Mouse (Mus musculus) T-helper 2 cell (primary cell): ENCODE data around the gene Ppp6c.
"Not testable (repeated sequence)": the region's sequence is repeated elsewhere in the genome, so short reads cannot be mapped to it uniquely, and the experiment has no call there.

Source experiments
- in situ Hi-C: fragments of 300-600 bp; cut with MboI, MseI; formaldehyde crosslinking; loops from one replicate; pipeline ENCODE4 v1.15.1; 2025; ENCODE audit warnings: high pct_unique_total_duplicates

The Ppp6c gene

DNA sequence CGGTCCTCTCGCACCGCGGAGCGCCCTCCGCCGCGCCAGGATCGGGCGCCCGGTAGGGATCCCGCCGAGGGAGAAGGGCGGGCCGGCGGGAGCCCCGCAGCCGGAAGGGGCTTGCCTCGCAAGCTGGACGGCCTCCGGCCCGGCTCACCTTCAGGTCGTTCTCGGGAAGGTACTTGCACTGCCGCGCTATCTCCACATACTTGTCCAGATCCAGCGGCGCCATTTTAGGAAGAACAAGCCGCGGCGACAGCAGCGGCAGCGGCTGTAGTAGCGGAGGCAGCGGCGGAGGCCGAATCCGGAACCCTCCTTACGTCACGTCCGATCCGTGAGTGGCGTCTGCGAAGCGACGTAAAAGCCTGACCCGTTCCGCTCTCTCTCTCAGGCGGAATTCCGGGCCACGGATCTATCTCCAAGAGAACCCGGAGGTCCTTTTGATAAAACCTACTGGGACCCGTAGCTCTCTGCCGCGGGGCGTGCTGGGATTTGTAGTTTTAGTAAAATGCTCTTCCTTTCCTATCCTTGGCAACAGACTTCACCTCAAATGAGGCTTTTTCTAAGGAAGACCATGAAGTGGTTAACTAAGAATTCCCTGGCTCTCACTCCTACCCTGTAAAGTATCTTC is at the start of gene Ppp6c:
Gene Ppp6c (minus strand): TSS at position 433 of the 622 bp plus-strand sequence.
- in situ Hi-C loops, result loop anchor here (10.0 kb wide), 1 partner anchor 161 kb away; the partner anchor contains the start of gene Golga1

GRCm38 (mm10) chr2:39268357-39268756 is 42.1 kb upstream of the Ppp6c start:
- in situ Hi-C loops, result no loop called here

GRCm38 (mm10) chr2:39252275-39252674 is 26.0 kb upstream of the Ppp6c start:
- in situ Hi-C loops, result not testable (repeated sequence)

GRCm38 (mm10) chr2:39246862-39247261 is 20.6 kb upstream of the Ppp6c start:
- in situ Hi-C loops, result not testable (repeated sequence)

GRCm38 (mm10) chr2:39226731-39227130 is 480 bp upstream of the Ppp6c start:
- in situ Hi-C loops, result loop anchor here (10.0 kb wide), 1 partner anchor 162 kb away; the partner anchor contains the start of gene Golga1

DNA sequence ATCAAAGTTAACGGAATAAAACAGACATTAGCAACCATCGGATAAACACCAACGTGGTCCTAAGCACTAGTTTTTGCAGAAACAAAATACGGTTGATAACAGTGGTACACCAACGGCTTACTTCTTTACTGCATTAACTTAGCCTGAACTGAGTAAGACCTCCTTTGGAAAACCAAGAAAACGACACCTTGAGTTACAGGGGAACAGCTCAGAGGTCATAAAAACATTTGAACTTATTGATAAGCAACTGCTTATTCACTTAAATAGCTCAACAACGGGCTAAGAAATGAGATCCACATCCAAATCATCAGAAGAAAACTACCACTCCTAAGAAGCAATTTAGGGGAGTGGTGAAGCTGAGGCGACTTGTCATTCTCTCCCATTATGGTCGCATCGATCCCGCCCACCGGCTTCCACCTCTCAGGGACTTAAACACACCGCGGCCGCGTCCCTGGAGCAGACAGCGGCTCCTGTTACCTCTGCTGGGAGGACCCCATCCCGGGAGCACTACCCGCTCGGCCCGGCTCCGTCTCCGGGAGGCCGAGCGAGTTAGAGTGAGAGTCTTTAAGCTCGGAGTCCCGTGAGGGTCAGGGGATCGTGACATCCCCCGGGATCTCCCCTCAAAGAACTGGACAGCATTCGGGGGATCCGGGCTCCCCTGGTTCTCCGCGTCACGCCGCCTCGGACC is 776 bp downstream of the Ppp6c start:
- in situ Hi-C loops, result loop anchor here (10.0 kb wide), 1 partner anchor 161 kb away; the partner anchor contains the start of gene Golga1

DNA sequence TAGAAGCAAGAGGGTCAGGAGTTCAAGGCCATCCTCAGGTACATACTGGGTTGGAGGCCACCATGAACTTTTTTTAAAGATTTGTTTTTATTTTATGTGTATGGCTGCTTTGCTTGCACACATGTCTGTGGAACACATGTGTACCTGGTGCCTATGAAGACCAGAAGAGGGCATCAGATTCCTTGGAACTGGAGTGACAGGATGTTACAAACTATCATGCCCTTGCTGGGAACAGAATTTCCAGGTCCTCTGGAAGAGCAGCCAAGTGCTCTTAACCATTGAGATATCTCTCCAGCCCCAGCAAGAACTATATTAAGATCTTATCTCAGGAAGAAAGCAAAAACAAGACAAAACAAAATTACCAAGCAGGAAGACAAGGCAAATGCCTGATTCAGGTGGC is 1.6 kb downstream of the Ppp6c start:
- in situ Hi-C loops, result loop anchor here (10.0 kb wide), 1 partner anchor 160 kb away; the partner anchor contains the start of gene Golga1

DNA sequence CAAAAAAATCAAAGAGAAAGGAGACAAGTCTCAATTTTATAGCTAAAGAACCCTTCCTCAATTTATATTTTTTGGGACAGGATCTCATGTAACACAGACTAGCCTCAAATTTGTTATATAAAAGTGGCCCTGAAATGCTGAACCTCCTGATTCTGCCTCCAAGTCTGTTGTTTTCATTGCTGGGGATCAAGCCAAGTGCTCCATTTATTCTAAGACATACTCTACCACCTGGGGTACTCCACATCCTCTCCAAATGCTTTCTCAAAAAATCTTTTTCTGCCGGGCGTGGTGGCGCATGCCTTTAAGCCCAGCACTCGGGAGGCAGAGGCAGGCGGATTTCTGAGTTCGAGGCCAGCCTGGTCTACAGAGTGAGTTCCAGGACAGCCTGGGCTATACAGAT is 6.2 kb downstream of the Ppp6c start:
- in situ Hi-C loops, result loop anchor here (10.0 kb wide), 1 partner anchor 155 kb away; the partner anchor contains the start of gene Golga1

GRCm38 (mm10) chr2:39219034-39219433 is 7.2 kb downstream of the Ppp6c start:
- in situ Hi-C loops, result no loop called here

- in situ Hi-C loops, result no loop called here
Measured at GRCm38 (mm10) chr2:39217150-39217549, 9.1 kb downstream of the Ppp6c start.

GRCm38 (mm10) chr2:39210738-39211137 is 15.5 kb downstream of the Ppp6c start:
- in situ Hi-C loops, result no loop called here

DNA sequence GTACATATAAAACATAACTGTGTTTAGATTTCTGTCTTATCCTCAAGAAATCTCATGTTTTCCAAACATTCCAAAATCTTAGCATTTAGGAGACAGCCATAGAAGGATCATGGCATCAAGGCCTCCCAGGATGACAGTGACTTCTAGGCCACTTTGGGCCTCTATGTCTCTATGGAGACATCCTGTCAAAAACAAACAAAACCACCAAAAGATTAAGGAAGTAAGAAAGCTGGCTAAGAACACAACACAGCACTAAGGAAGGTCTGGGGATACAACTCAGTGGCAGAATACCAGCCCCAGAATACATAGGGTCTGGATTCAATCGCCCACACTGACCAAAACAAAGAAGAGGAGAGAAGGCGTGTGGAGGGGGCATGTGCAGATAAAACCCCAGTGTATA is 22.9 kb downstream of the Ppp6c start:
- in situ Hi-C loops, result no loop called here

- in situ Hi-C loops, result loop anchor here (10.0 kb wide), 1 partner anchor 260 kb away; the partner anchor contains the start of gene Olfml2a
Measured at GRCm38 (mm10) chr2:39194809-39195208, 31.4 kb downstream of the Ppp6c start.

GRCm38 (mm10) chr2:39190561-39191056 is 35.6 kb downstream of the Ppp6c start, which contains the start of gene Scai:
Scai (minus strand) TSS chr2:39190734.
- in situ Hi-C loops, result loop anchor here (10.0 kb wide), 1 partner anchor 256 kb away; the partner anchor contains the start of gene Olfml2a

- in situ Hi-C loops, result loop anchor here (10.0 kb wide), 1 partner anchor 255 kb away; the partner anchor contains the start of gene Olfml2a
Measured at GRCm38 (mm10) chr2:39189961-39190560, 36.2 kb downstream of the Ppp6c start.

GRCm38 (mm10) chr2:39185942-39186341 is 40.3 kb downstream of the Ppp6c start:
- in situ Hi-C loops, result no loop called here

DNA sequence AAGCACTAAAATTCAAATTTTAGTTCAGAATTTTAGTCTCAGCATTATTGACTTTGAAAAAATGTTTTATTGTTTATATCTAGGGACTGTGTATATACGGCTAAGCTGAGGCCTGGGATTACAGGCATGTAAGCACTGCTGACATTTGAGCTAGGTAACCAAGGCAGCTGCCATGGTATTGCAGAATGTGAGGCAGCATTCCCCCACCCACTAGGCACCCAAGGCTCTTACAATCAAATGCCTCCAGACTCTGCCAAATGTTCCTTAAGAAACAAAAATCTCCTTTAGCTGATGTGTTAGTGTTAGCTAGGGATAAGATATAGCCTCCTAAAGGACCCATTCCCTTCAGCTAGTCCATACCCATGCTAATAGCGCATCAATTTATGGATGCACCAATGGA is 42.7 kb downstream of the Ppp6c start:
- in situ Hi-C loops, result no loop called here

DNA sequence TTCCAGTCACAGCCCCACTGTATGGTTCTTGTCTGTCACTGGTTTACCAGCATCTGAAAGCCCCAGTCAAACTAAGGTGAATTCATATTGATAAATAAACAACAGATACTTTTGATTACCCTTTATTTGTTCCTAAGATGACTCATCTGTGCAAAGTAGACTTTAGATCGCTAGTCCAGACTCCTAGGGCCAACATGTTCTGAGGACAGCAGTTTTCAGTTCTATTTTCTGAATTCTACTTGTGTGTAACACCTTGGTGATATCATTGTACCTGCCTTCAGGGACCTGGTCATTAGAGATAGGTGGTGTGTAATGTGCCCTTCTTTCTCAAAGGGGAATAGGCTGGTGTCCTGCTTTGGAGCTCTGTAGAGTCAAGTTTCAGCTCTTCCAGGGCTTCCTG is 65.3 kb downstream of the Ppp6c start:
- in situ Hi-C loops, result no loop called here

DNA sequence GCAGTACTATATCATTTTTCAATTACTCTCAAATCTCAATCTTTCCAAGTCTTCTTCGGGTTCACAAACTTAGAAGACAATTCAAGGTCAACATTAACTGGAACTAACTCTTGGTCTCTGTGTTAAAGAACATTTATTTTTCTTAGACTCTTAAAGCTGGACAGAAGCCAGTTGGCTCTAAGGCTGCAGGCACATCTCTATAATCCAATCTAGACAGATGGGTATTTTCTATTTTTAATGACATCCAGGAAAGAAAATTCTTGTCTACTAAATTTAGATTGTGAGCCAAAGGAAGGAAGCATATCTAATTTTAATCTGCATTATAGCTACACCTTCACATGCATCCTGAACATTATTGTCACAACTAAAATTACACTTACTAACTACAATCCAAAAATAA is 68.3 kb downstream of the Ppp6c start:
- in situ Hi-C loops, result no loop called here

- in situ Hi-C loops, result no loop called here
Measured at GRCm38 (mm10) chr2:39156821-39157220, 69.4 kb downstream of the Ppp6c start.

- in situ Hi-C loops, result no loop called here
Measured at GRCm38 (mm10) chr2:39150943-39151342, 75.3 kb downstream of the Ppp6c start.

DNA sequence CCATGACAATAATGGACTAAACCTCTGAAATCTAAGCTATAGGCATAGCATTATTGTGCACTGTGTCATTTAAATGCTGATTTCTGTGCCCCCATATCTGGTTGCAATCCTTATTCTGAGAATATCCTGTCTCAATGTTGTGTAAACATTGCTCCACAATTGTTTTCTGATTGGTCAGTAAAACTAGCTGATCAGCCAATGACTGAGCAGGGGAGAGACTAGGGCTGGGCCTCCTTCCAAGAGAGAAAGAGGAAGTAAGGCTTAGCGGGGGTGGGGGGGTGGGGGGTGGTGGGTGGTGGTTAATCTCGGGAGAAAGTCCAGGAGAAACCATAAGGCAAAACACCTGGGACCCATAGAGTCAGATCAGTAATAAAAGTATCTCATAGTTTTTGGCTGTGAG is 78.2 kb downstream of the Ppp6c start:
- in situ Hi-C loops, result no loop called here
